Mouse (Mus musculus): ENCODE results near the gene Serpina10.
"Not testable (repeated sequence)": the region's sequence is repeated elsewhere in the genome, so short reads cannot be mapped to it uniquely, and the experiment has no call there.

Gene Serpina10

GRCm38 (mm10) chr12:103615141-103615540, 16.1 kb downstream of the Serpina10 start:
- no peak for DNase-seq (ENCODE audit: low read depth, low spot score)

GRCm38 (mm10) chr12:103601839-103602238, 29.4 kb downstream of the Serpina10 start:
- no peak for DNase-seq (ENCODE audit: low read depth, low spot score)

- DNase-seq (ENCODE audit: low read depth, low spot score): peak; percentile 3
Measured at GRCm38 (mm10) chr12:103600364-103600763, 30.9 kb downstream of the Serpina10 start.

GRCm38 (mm10) chr12:103598411-103598810, 32.8 kb downstream of the Serpina10 start:
- no peak for DNase-seq (ENCODE audit: low read depth, low spot score)

- DNase-seq (ENCODE audit: low read depth, low spot score): no peak
Measured at GRCm38 (mm10) chr12:103583771-103584170, 47.5 kb downstream of the Serpina10 start.

- DNase-seq (ENCODE audit: low read depth, low spot score): not testable (repeated sequence)
Measured at GRCm38 (mm10) chr12:103578148-103578547, 53.1 kb downstream of the Serpina10 start.

GRCm38 (mm10) chr12:103569690-103570089, 61.6 kb downstream of the Serpina10 start:
- DNase-seq (ENCODE audit: low read depth, low spot score): no peak

GRCm38 (mm10) chr12:103567129-103567528, 64.1 kb downstream of the Serpina10 start:
- DNase-seq (ENCODE audit: low read depth, low spot score): no peak

GRCm38 (mm10) chr12:103565151-103565550, 66.1 kb downstream of the Serpina10 start:
- no peak for DNase-seq (ENCODE audit: low read depth, low spot score)

All from WW6 (cell line).